Mouse (Mus musculus): ENCODE data around the gene Slamf6. TPM values are rescaled to one million over a fixed set of nuclear protein-coding genes. Genes with fewer than 3 reads are reported as not detected.
A peak's percentile ranks its signal among the peaks of the same experiment; 100 is the strongest.

The Slamf6 gene
- total and polyA plus RNA-seq, 3 experiments, result 0.01 TPM; not detected in 2

- Histone ChIP-seq H3K4me1 (ENCODE audit: control insufficient read depth in 1 of 2, insufficient read depth in 2 of 2, low read length in 2 of 2) (peaks cover 0 to 19% of the 10 kb centered on the region in 2 experiments; a peak in 3 of 4 replicates), H3K36me3 (ENCODE audit: control insufficient read depth in 1 of 2, insufficient read depth in 2 of 2, low read length in 2 of 2) (peaks cover 0 to 15% of the 10 kb centered on the region in 2 experiments; a peak in 2 of 4 replicates), H3K4me3 (ENCODE audit: control insufficient read depth in 1 of 2, insufficient read depth in 1 of 2, low read depth in 2 of 2, low read length in 2 of 2) (peak overlapping the region in 1 of 2 experiments; percentile 18; a peak in 1 of 4 replicates), H3K27ac (ENCODE audit: control insufficient read depth, low read depth, low read length) (peak overlapping the region; percentile 46), H3K9me3 (replicated peaks; ENCODE audit: insufficient read depth, low read length) (no peaks in the 10 kb centered on the region), H3K27me3 (ENCODE audit: control insufficient read depth in 1 of 2, insufficient read depth in 2 of 2, low read length in 2 of 2) (no peaks in the 10 kb centered on the region), H3K79me2 (ENCODE audit: control insufficient read depth, insufficient read depth, low read length, poor library complexity) (no peaks in the 10 kb centered on the region), H3K9ac (ENCODE audit: control insufficient read depth, low read depth, low read length, poor library complexity, severe bottlenecking) (no peak overlapping the region)
- no peak for TF ChIP-seq ZKSCAN1 (IDR thresholded peaks at IDR 0.05; ENCODE audit: low read depth, low read length)
- no peak; the same call in 1 of the 2 replicates for TF ChIP-seq MAX (IDR thresholded peaks at IDR 0.05; ENCODE audit: low read length)
- TF ChIP-seq MYC (IDR thresholded peaks at IDR 0.05; ENCODE audit: low read depth, low read length), result peak; percentile 73
- no peak for TF ChIP-seq ZMIZ1 (IDR thresholded peaks at IDR 0.05; ENCODE audit: low read depth, low read length)
- peak; percentile 77 for TF ChIP-seq ELF1 (IDR thresholded peaks at IDR 0.05; ENCODE audit: low read depth, low read length)
- no peak; the same call in 1 of the 2 replicates for TF ChIP-seq GATA1 (IDR thresholded peaks at IDR 0.05; ENCODE audit: low read depth, low read length)
- no peak for TF ChIP-seq NRF1 (IDR thresholded peaks at IDR 0.05; ENCODE audit: insufficient read depth, low read depth, low read length, poor library complexity, severe bottlenecking)
- TF ChIP-seq TAL1 (IDR thresholded peaks at IDR 0.05; ENCODE audit: low read length), result no peak
- no peak for TF ChIP-seq USF1 (IDR thresholded peaks at IDR 0.05; ENCODE audit: low read depth, low read length)
- no peak for TF ChIP-seq MAZ (IDR thresholded peaks at IDR 0.05; ENCODE audit: low read depth, low read length)
- no peak for TF ChIP-seq BHLHE40 (IDR thresholded peaks at IDR 0.05; ENCODE audit: borderline replicate concordance, low read depth, low read length)
- TF ChIP-seq GABPA (IDR thresholded peaks at IDR 0.05; ENCODE audit: low read depth, low read length), result no peak
- no peak for TF ChIP-seq ZNF384 (IDR thresholded peaks at IDR 0.05; ENCODE audit: low read depth, low read length)
- no peak for TF ChIP-seq MEF2A (IDR thresholded peaks at IDR 0.05; ENCODE audit: extremely low read depth, insufficient replicate concordance, low read depth, low read length, poor library complexity, severe bottlenecking)
- peak; percentile 31; the same call in 1 of the 2 replicates for TF ChIP-seq ETS1 (IDR thresholded peaks at IDR 0.05; ENCODE audit: low read depth, low read length)
- TF ChIP-seq POLR2AphosphoS5 (IDR thresholded peaks at IDR 0.05; ENCODE audit: borderline replicate concordance, low read depth, low read length), result no peak
- no peak for TF ChIP-seq MXI1 (IDR thresholded peaks at IDR 0.05; ENCODE audit: low read depth, low read length)
- TF ChIP-seq UBTF (IDR thresholded peaks at IDR 0.05; ENCODE audit: borderline replicate concordance, insufficient read depth, low read depth, low read length), result no peak
- TF ChIP-seq RAD21 (IDR thresholded peaks at IDR 0.05; ENCODE audit: low read depth, low read length), result no peak
- no peak for TF ChIP-seq MYB (IDR thresholded peaks at IDR 0.05; ENCODE audit: low read depth, low read length)
- TF ChIP-seq NELFE (IDR thresholded peaks at IDR 0.05; ENCODE audit: low read depth, low read length), result no peak
- TF ChIP-seq RCOR1 (IDR thresholded peaks at IDR 0.05; ENCODE audit: low read depth, low read length), result peak; percentile 46; the same call in 1 of the 2 replicates
- no peak for TF ChIP-seq CHD2 (IDR thresholded peaks at IDR 0.05; ENCODE audit: low read length)
- no peak for TF ChIP-seq USF2 (IDR thresholded peaks at IDR 0.05; ENCODE audit: borderline replicate concordance in 1 of 2, insufficient read depth in 1 of 2, low read depth in 1 of 2, low read length in 2 of 2)
- TF ChIP-seq HCFC1 (IDR thresholded peaks at IDR 0.05; ENCODE audit: low read depth, low read length), result no peak
- no peak for TF ChIP-seq TBP (IDR thresholded peaks at IDR 0.05; ENCODE audit: low read depth, low read length)
- TF ChIP-seq CTCF (IDR thresholded peaks at IDR 0.05 in 2 of 3, conservative IDR thresholded peaks at IDR 0.05 in 1 of 3; ENCODE audit: control insufficient read depth in 1 of 3, insufficient read depth in 1 of 3, low read depth in 2 of 3, low read length in 3 of 3, poor library complexity in 1 of 3, severe bottlenecking in 1 of 3), result no peak
- TF ChIP-seq ZC3H11A (IDR thresholded peaks at IDR 0.05; ENCODE audit: low read depth, low read length), result no peak
- peak in 1 of 2 experiments; percentile 43; a peak in 2 of 4 replicates for TF ChIP-seq EP300 (IDR thresholded peaks at IDR 0.05; ENCODE audit: low read depth in 1 of 2, low read length in 2 of 2)
- TF ChIP-seq JUND (IDR thresholded peaks at IDR 0.05; ENCODE audit: low read depth, low read length), result no peak
- no peak; a peak in 1 of 4 replicates for TF ChIP-seq POLR2A (IDR thresholded peaks at IDR 0.05; ENCODE audit: control insufficient read depth in 1 of 2, insufficient read depth in 1 of 2, low read depth in 1 of 2, low read length in 2 of 2, poor library complexity in 1 of 2)
- TF ChIP-seq SMC3 (IDR thresholded peaks at IDR 0.05; ENCODE audit: low read depth, low read length), result no peak
- no peak for TF ChIP-seq POLR2AphosphoS2 (IDR thresholded peaks at IDR 0.05; ENCODE audit: low read length)
- TF ChIP-seq TCF12 (IDR thresholded peaks at IDR 0.05; ENCODE audit: low read depth, low read length), result no peak
- peak; percentile 34 for TF ChIP-seq SIN3A (IDR thresholded peaks at IDR 0.05; ENCODE audit: low read length)
- peak; percentile 83 for DNase-seq (ENCODE audit: low read depth, low spot score)
These were observed 37.8 kb downstream of the Slamf6 start for GRCm38 (mm10) chr1:171955071-171955470.

All from MEL (cell line).